Mouse (Mus musculus) heart, postnatal 36 days (tissue): ENCODE data around the gene Ercc6l2. TPM values are rescaled to one million over a fixed set of nuclear protein-coding genes. Genes with fewer than 3 reads are reported as not detected.
"Not testable (repeated sequence)": the region's sequence is repeated elsewhere in the genome, so short reads cannot be mapped to it uniquely, and the experiment has no call there.

Source experiments
- DNase-seq, 2 experiments: peaks; one replicate each; pipeline ENCODE4 v3.0.0; 2021 to 2022
- intact Hi-C: fragments of 180-260 bp; cut with DNase I; formaldehyde crosslinking; loops from one replicate; pipeline ENCODE4 v1.15.1; 2025
- total RNA-seq, 2 experiments: library from RNA; stranded (reverse); gene quantifications; 2 replicates each; pipeline ENCODE4 v1.2.3; 2021

The Ercc6l2 gene
- total RNA-seq, 2 experiments from 2014 or later: 7.7 to 8.5 TPM

- DNase-seq, intact Hi-C loops: not testable (repeated sequence)
Observed at GRCm38 (mm10) chr13:63924036-63924435, 109.0 kb downstream of the Ercc6l2 start.

GRCm38 (mm10) chr13:63927326-63927725, 112.3 kb downstream of the Ercc6l2 start:
- DNase-seq: no peak
- intact Hi-C loops: no loop called here

GRCm38 (mm10) chr13:63929351-63929750, 114.3 kb downstream of the Ercc6l2 start:
- intact Hi-C loops: no loop called here
- no peak for DNase-seq

- DNase-seq: no peak
- intact Hi-C loops: no loop called here
Observed at GRCm38 (mm10) chr13:63929917-63930515, 115.0 kb downstream of the Ercc6l2 start.

DNA sequence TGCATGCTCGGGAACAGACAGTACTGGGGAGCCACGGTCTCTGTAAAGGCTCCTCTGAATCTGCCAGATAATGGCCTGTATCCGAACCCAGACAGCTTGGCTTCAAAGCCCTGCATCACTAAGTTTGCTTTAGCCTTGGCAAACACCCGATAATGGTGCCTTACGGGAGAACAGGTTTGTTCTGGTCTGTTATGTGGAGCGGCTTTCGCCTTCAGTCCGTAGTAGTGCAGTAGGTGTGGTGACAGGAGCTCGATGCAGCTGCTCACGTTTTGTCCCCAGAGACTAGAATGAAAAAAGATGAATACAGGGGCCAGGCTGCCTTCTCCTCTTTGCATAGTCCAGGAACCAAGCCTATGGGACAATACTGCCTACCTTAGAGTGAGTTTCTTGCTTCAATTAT, 115.5 kb downstream of the Ercc6l2 start:
- intact Hi-C loops: no loop called here
- DNase-seq: no peak

GRCm38 (mm10) chr13:63936369-63936768, 121.3 kb downstream of the Ercc6l2 start:
- no peak for DNase-seq
- intact Hi-C loops: no loop called here

DNA sequence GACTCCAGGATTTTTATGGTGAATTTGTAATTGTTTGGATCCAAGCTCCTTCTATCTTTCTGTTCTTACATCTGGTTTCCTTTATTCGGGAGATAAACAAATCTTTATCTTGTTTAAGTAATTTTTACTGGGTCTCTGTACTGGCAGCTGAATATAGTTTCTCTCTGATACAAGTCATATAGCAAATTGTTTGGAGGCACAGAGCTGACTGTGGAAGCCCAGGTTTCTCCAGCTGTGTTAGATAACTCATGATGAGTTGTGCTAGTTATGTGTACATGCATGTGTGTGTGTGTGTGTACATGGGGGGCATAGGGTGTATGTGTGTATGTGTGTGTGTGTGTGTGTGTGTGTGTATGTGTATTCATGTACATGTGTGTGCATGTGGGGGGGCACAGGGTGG, 125.2 kb downstream of the Ercc6l2 start:
- intact Hi-C loops: no loop called here
- DNase-seq: no peak

DNA sequence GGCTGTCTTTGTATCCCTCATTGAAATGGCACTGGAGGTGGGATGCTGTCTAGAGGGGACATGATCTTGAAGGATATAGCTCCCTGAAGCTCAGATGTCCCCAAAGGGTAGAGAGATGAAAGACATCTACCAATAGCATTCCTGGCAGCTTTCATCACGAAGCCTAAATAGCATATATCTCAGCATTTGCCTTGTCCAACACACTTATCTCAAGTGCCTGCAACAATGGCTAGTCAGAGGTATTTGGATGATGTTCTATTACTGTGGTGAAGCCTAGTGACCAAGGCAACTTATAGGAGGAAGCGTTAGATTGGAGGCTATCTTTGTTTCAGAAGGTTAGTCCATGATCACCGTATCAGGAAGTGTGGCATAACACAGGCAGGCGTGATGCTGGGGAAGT, 126.1 kb downstream of the Ercc6l2 start:
- intact Hi-C loops: no loop called here
- no peak for DNase-seq

DNA sequence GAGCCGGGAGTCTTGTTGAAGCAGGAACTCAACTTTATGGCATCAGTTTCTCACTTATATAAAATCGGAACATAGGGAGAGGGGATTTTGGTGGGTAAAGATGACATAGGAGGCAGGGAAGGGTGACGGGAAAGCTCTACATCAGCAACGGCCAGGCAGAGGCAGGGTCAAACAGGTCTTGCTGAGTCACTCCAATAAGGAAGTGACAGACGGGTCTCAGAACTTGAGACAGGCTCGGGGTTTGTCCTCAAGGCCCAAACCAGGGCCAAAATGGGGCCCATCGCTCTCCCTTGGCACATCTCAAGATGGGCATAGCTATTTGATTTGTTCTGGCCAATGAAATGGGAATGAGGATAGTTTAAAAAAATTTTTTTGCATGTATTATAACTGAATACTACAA, 128.6 kb downstream of the Ercc6l2 start:
- intact Hi-C loops: loop anchor here (2.0 kb wide), 1 partner anchor 41 kb away; no protein-coding TSS in a partner anchor

DNA sequence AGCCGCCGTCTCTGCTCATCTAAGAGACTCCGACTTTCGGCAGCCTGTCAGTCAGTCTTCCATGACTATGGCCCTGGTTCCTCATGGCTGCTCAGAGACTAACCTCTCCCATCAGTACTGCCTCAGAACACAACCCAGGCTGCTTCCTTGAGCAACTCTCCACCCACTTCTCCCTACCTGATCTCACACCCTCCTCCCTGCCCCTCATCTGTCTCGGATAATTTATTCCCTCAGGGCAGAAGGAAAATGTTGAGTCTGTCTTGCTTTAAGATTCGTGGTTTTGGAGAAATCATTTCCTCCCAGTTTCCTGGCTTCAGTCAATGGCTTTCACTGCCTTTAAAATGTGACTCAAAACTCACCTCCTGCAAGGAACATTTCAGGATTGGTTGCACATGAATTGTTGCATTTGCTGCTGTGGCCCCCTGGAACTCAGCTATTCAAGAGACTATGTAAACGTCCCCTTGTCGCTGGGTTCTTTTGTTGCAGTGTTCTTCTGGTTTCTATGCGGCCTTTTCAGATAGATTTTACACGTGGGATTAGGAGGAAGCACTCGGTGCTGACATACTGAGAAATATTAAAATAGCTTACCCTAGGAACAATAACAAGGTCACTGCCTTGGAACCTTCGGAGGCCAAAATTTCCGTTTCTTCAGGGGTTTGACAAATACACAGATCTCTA, 129.4 kb downstream of the Ercc6l2 start:
- intact Hi-C loops: loop anchor here (2.0 kb wide), 1 partner anchor 40 kb away; no protein-coding TSS in a partner anchor

More for the DNA sequence above, 128.6 kb downstream of the Ercc6l2 start:
- DNase-seq: no peak

More for the DNA sequence above, 129.4 kb downstream of the Ercc6l2 start:
- DNase-seq: no peak

Other genes with a start within 250 kb of the Ercc6l2 start
- 10 to 100 TPM; 17.5 to 18.5 TPM for gene Ptch1, start 241.6 kb upstream of the Ercc6l2 start, total RNA-seq